Mouse (Mus musculus) intestine, postnatal 0 days (tissue): ENCODE data around the gene Pde4c. TPM values are rescaled to one million over a fixed set of nuclear protein-coding genes. Genes with fewer than 3 reads are reported as not detected.
A peak's percentile ranks its signal among the peaks of the same experiment; 100 is the strongest.

Source experiments
- ATAC-seq: fragments of 200-750 bp; cut with Nextera tagmentation; 2 replicates; pipeline ENCODE4 v1.8.0; 2017; ENCODE audit warnings: mild to moderate bottlenecking, moderate TSS enrichment, moderate library complexity
- H3K27ac ChIP-seq: fragments of 300-500 bp; sonication (generic); 2 replicates; pipeline ENCODE4 v1.5.1; 2014; ENCODE audit warnings: mild to moderate bottlenecking, low read depth, low read length, moderate library complexity
- H3K27me3 ChIP-seq: fragments of 300-500 bp; sonication (generic); replicated peaks from 2 replicates; pipeline ENCODE4 v1.6.1; 2014; ENCODE audit warnings: low read length, mixed read lengths; ENCODE audit not compliant: control insufficient read depth, insufficient read depth
- H3K36me3 ChIP-seq: fragments of 300-500 bp; sonication (generic); 2 replicates; pipeline ENCODE4 v1.6.1; 2014; ENCODE audit warnings: mild to moderate bottlenecking, moderate library complexity; ENCODE audit not compliant: control insufficient read depth, insufficient read depth
- H3K4me1 ChIP-seq: fragments of 300-500 bp; sonication (generic); replicated peaks from 2 replicates; pipeline ENCODE4 v1.6.1; 2014; ENCODE audit warnings: antibody characterized with exemption, low read length, mixed read lengths; ENCODE audit not compliant: control insufficient read depth, insufficient read depth
- H3K4me2 ChIP-seq: fragments of 300-500 bp; sonication (generic); replicated peaks from 2 replicates; pipeline ENCODE4 v1.6.1; 2014; ENCODE audit warnings: low read depth, mild to moderate bottlenecking, moderate library complexity
- H3K4me3 ChIP-seq: fragments of 300-500 bp; sonication (generic); 2 replicates; pipeline ENCODE4 v1.5.1; 2014; ENCODE audit warnings: low read depth, low read length
- H3K9ac ChIP-seq: fragments of 300-500 bp; sonication (generic); 2 replicates; pipeline ENCODE4 v1.6.1; 2014; ENCODE audit warnings: mild to moderate bottlenecking, low read depth, low read length
- H3K9me3 ChIP-seq: fragments of 300-500 bp; sonication (generic); 2 replicates; pipeline ENCODE4 v1.6.1; 2016; ENCODE audit warnings: mixed run types; ENCODE audit not compliant: control insufficient read depth
- CTCF ChIP-seq: sonication (generic); IDR thresholded peaks from 2 replicates; pipeline ENCODE4 v1.5.1; 2016; ENCODE audit warnings: low read depth, mild to moderate bottlenecking, control low read depth, antibody characterized with exemption, moderate library complexity
- WGBS: fragments of 180-500 bp; shearing (Covaris S2); extraction: QIAGEN DNeasy Blood & Tissue Kit; methylation state at CpG from one replicate; pipeline ENCODE4 v1.1.7; 2014; 5-methylcytosine and 5-hydroxymethylcytosine counted together
- polyA plus RNA-seq: library from polyadenylated mRNA; unstranded; fragments of >200 nt; fragmentation: Nextera tagmentation; extraction: Ambion mirVana; gene quantifications from 2 replicates; pipeline ENCODE4 v1.2.1, GENCODE M21; 2015

Gene Pde4c
- polyA plus RNA-seq, 1 experiment from 2014 or later: 0.21 TPM

DNA sequence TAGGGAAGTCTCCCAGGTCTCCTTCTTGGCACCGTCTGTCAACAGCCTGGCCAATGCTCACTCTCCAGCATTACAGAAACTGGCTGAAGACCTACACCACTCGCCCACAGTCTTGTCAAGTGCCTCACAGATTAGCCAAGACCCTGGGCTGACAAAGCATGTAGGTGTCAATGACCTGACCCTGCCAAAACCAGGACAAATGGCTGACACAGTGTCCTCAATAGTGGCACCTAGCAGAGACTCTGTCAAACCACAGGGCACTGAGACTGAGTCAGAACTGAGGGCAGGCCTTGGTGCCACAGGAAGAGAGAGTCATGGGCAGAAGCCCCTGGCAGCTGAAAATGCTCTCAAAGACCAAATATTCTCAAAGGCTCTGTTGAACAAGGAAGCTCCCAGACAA lies 8.4 kb upstream of the Pde4c start:
- TF ChIP-seq CTCF: no peak
- Histone ChIP-seq H3K9me3 (no peaks in the 10 kb centered on the region), H3K4me3 (no peak overlapping the region), H3K4me2 (no peak overlapping the region), H3K4me1 (no peaks in the 10 kb centered on the region), H3K36me3 (no peaks in the 10 kb centered on the region; the same call in 1 of the 2 replicates), H3K9ac (no peak overlapping the region), H3K27me3 (no peaks in the 10 kb centered on the region), H3K27ac (no peak overlapping the region)
- WGBS: 70% methylated on average over 2 of the region's 2 CpGs
- ATAC-seq: no peak

DNA sequence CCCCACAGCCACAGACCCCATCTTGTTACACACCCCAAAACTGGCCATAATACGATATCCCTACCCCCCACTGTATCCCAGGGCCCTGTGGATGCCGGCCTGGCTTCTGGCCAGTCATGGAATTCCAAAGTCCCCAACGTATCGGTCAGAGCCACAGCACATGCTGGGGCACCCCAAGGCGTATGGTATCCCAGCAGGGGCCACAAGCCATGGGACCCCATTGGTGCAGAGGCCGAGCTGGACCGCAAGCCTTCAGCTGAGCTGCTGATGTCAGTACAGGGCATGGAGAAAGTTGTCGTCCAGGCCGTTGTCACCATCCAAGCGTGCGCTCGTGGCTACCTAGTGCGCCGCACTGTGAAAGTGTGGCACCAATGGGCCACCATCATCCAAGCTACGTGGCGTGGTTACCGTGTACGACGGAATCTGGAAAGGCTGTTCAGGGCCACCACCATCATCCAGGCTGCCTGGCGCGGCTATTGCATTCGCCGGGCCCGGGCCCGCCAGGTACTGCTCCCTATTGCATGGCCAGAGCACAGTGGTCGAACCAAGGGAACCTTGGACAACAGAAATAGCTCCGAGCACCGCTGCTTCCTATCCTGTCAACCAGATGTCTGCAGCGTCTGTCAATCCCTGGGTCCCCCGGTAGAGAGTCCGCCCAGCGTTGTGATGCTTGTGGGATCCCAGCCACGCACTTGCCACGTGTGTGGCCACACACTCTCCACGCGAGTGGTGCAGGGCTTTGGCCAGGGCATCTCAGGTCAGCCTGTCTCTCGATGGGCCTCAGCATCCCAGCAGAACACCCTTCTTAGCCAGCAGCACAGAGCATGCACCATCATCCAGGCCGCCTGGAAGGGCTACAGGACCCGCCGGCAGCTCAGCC lies 6.8 kb upstream of the Pde4c start:
- Histone ChIP-seq H3K4me2 (no peak overlapping the region), H3K27me3 (no peaks in the 10 kb centered on the region), H3K4me3 (no peak overlapping the region), H3K27ac (no peak overlapping the region), H3K36me3 (no peaks in the 10 kb centered on the region; the same call in 1 of the 2 replicates), H3K9me3 (no peaks in the 10 kb centered on the region), H3K9ac (no peak overlapping the region), H3K4me1 (no peaks in the 10 kb centered on the region)
- no peak for TF ChIP-seq CTCF
- 82% methylated on average over 40 of the region's 40 CpGs for WGBS
- ATAC-seq: no peak

DNA sequence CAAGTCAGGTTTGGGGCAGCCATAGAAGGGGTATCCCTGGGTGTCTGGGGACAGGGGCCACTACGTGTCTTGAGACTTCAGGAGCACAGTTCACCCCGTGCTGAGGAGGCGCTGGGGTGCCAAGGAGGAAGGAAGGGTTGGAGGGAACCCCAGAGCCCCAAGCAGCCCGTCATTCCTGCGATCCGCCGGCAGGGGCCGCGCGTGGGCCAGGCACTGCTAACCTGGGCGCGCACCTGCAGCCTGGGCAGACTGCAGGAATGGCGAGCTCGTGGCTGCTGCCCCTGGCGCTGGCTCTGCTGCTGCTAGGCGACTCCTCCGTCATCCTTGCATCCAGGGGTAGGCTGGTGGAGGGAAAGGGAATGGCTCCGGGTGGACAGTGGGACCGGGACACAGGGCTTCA lies 5.2 kb upstream of the Pde4c start, which contains the start of gene Gm3336:
Gene Gm3336 (plus strand): TSS at position 247 of the 400 bp plus-strand sequence.
- H3K9ac ChIP-seq: no peak within 1 kb of the TSS
- no peak within 1 kb of the TSS for H3K27ac ChIP-seq
- no peaks in the 10 kb centered on the region for H3K27me3 ChIP-seq
- WGBS: 2% methylated on average over 17 of the region's 19 CpGs
- H3K36me3 ChIP-seq: no peaks in the 10 kb centered on the region; the same call in 1 of the 2 replicates
- ATAC-seq: peak; percentile 52
- H3K4me3 ChIP-seq: no peak within 1 kb of the TSS
- no peaks in the 10 kb centered on the region for H3K4me1 ChIP-seq
- H3K4me2 ChIP-seq: peak within 1 kb of the TSS; percentile 45
- peak; percentile 98 for TF ChIP-seq CTCF
- H3K9me3 ChIP-seq: no peaks in the 10 kb centered on the region

DNA sequence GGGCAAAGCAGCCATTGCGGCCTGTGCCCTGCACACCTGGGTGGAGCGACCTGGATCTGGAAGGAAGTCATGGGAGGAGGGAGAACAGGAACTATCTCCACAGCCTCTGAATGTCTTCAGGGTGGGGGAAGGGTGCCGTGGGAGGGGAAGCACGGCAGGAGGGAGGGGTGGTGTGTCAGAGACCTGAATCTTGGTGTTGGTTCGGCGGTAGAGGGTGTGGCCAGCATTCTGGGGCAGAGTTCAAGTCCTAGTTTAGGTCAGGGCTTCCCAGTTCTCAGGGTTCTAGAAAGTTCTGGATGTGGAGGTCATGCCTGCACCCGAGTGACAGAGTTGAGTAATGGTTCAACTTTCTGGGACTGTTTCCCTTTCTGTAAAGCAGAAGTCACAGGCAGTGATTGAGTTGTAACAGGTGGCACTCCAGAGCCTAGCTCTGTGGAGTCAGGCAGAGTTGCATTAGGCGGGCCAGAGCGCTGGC lies 3.7 kb upstream of the Pde4c start:
- H3K36me3 ChIP-seq: no peaks in the 10 kb centered on the region; the same call in 1 of the 2 replicates
- ATAC-seq: peak; percentile 23; the same call in 1 of the 2 replicates
- no peaks in the 10 kb centered on the region for H3K27me3 ChIP-seq
- H3K27ac ChIP-seq: no peak overlapping the region
- 0 out of 2 replicates have a peak overlapping the region, but pooled peaks have one; percentile 7 for H3K4me2 ChIP-seq
- TF ChIP-seq CTCF: no peak
- 34% methylated on average over 9 of the region's 9 CpGs for whole genome bisulfite sequencing
- no peaks in the 10 kb centered on the region for H3K4me1 ChIP-seq
- no peak overlapping the region for H3K4me3 ChIP-seq
- H3K9ac ChIP-seq: no peak overlapping the region
- H3K9me3 ChIP-seq: no peaks in the 10 kb centered on the region

DNA sequence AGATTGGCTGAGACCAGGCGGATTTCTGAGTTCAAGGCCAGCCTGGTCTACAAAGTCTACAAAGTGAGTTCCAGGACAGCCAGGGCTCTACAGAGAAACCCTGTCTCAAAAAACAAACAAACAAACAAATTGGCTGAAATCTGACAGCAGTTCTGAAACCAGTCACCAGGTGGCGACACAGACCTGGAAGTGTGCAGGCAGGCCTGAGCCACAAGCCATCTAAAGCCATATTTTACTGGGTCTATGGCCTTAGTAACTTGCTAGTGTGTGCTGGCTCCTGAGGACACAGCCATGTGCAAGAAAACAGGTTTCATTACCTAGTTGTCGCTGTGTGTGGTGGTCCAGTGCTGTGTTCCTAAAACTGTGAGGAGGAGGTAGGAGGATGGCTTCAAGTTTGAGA lies 2.8 kb upstream of the Pde4c start:
- no peak overlapping the region for H3K9ac ChIP-seq
- TF ChIP-seq CTCF: peak; percentile 96
- no peaks in the 10 kb centered on the region for H3K9me3 ChIP-seq
- H3K36me3 ChIP-seq: no peaks in the 10 kb centered on the region; the same call in 1 of the 2 replicates
- WGBS: 4% methylated on average over 3 of the region's 3 CpGs
- ATAC-seq: 0 out of 2 replicates have a peak, but pooled peaks have one; percentile 20
- H3K4me1 ChIP-seq: no peaks in the 10 kb centered on the region
- no peaks in the 10 kb centered on the region for H3K27me3 ChIP-seq
- no peak overlapping the region for H3K4me3 ChIP-seq
- H3K4me2 ChIP-seq: no peak overlapping the region
- H3K27ac ChIP-seq: no peak overlapping the region

DNA sequence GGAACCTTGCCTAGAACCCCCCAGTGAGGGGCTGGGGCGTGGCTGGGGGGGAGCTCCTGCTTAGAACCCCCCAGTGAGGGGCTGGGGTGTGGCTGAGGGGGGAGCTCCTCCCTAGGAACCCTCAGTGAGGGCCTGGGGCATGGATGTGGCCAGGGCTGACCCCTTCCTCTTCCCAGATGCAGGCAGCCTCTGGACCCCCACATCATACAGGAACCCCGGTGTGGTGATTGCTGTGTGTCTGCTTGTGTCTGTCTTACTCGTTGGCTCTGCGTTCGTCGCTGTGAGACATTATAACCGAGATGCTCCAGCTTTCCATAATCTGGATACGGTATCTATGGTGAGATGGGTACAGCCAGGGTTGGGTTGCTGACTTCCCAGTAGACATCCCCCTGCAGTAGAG lies 1.9 kb upstream of the Pde4c start:
- ATAC-seq: no peak
- Histone ChIP-seq H3K4me1 (no peaks in the 10 kb centered on the region), H3K27ac (no peak overlapping the region), H3K27me3 (no peaks in the 10 kb centered on the region), H3K4me3 (no peak overlapping the region), H3K9ac (no peak overlapping the region), H3K36me3 (no peaks in the 10 kb centered on the region; the same call in 1 of the 2 replicates), H3K9me3 (no peaks in the 10 kb centered on the region), H3K4me2 (no peak overlapping the region)
- TF ChIP-seq CTCF: no peak
- 92% methylated on average over 8 of the region's 8 CpGs for WGBS
